Mouse (Mus musculus): ENCODE data around the gene Ntsr2.
"Not testable (repeated sequence)": the region's sequence is repeated elsewhere in the genome, so short reads cannot be mapped to it uniquely, and the experiment has no call there.

The Ntsr2 gene

GRCm38 (mm10) chr12:16648273-16648672, 4.9 kb upstream of the Ntsr2 start:
- DNase-seq (ENCODE audit: low spot score), result no peak

DNA sequence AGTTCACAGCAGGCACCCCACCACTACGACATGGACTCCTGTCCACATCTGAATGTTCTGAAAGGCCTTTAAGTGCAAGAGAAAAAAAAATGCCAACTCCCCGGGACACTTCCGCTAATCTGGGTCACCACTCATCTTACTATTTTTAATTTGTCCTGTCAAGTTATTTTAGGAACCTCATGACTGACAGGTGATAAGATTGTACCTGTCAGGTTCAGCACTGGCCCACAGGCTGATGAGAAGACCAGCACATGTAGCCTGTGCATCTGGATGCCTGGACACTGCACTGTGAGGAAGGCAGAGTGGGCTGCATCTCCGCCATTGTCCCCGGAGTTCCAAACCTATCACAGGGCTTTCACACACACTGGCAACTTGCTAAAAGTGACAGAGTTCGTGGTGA, 3.4 kb upstream of the Ntsr2 start:
- DNase-seq (ENCODE audit: low spot score), result no peak

- DNase-seq (ENCODE audit: low spot score), result no peak
Observed at GRCm38 (mm10) chr12:16655604-16656003, 2.4 kb downstream of the Ntsr2 start.

DNA sequence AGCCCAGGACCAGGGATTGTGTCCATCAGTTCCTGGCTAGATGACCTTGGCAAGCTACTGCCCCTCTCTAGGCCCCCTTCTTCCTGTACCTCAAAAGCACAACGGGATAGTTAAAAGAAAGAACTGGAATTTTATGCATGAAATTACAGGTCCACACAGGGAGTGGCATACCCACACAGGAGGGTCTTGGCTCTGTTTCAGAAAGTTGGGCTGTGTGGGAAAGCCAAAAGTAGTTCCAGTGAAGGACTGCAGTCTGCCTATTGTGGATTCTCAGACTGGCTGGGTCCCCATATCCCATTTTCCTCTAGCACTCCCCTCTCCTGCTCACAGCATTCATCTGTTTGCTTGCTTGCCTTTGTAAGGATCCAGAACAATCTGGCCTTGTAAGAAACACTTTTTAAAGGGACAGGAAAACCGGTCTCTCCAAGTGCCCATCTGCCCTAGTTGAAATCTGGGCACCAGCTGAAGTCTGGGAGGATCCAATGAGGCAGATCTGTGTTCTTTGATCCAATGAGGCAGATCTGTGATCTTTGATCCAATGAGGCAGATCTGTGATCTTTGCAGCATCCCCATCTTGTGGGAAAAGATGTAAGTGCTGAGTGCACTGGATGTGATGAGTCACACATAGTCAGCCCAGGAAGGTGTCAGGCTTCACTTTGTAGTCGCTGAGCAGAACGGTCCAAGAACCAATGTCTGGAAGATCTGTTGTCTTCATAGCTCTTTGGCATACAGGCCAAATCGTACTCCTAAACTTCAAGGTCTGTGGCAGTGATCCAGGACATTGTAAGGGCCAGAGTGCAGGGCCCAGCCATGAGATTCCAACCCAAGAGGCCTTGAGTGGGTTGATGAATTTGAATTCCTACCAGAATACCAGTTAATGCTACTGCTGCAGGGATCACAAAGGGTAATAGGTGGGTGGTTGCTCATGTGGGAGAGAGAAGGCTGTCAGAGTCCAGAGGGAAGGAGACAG, 4.0 kb downstream of the Ntsr2 start:
- DNase-seq (ENCODE audit: low spot score), result no peak

- no peak for DNase-seq (ENCODE audit: low spot score)
Observed at GRCm38 (mm10) chr12:16661459-16661858, 8.3 kb downstream of the Ntsr2 start.

DNA sequence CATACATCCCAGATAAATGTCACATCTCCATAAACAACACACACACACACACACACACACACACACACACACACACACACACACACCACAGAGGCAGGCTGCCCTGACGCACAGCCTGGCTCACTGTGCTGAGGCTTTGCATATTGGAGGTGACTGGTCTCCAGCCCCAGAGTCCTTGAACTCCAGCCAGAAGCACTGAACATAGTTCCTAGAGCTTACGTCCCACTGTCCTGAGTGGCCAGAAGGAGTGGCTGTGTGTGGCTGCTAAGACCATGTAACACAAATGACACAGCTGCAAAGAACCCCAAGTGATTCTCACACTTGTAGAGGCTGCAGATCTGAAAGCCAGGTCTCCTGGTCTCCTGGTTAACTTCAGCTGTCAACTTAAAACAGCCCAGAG, 8.8 kb downstream of the Ntsr2 start:
- DNase-seq (ENCODE audit: low spot score), result no peak

- DNase-seq (ENCODE audit: low spot score), result no peak
Observed at GRCm38 (mm10) chr12:16662955-16663585, 9.9 kb downstream of the Ntsr2 start.

DNA sequence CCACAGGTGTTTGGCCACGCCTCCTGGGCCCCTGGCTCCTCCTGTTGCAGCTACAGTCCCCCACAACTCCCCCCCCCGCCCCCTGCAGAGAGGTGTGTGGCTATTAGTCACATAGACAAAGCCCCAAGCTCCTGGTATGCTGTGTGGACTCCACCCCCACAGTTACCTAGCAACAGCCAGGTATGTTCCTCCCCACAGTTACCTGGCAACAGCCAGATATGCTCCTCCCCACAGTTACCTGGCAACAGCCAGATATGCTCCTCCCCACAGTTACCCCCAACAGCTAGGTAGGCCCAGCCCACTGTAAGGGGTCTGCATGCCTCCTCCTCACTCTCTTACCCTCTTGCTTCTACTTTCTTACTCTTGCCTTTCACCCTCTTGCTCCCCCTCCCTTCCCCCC, 11.8 kb downstream of the Ntsr2 start:
- DNase-seq (ENCODE audit: low spot score), result no peak

GRCm38 (mm10) chr12:16669176-16669575, 16.0 kb downstream of the Ntsr2 start:
- DNase-seq (ENCODE audit: low spot score), result no peak

DNA sequence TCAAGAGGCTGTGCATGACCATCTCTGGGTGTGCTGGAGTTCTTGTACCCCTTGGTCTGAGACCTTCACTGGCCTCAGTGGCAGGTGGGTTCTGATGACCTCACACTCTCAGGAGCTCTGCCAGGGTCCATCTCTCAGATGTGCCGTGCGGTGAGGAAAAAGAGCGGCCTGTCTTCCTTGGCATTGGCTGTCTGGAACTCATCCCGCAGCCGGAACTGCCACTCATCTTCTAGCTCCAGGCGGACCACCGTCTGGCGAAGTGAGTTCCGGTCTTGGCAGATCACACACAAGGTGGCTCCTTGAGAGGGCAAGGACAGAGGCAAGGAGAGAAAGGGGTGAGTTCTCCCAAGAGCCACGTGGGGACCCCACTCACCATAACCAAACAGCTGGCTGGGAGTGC, 19.1 kb downstream of the Ntsr2 start:
- DNase-seq (ENCODE audit: low spot score), result no peak

DNA sequence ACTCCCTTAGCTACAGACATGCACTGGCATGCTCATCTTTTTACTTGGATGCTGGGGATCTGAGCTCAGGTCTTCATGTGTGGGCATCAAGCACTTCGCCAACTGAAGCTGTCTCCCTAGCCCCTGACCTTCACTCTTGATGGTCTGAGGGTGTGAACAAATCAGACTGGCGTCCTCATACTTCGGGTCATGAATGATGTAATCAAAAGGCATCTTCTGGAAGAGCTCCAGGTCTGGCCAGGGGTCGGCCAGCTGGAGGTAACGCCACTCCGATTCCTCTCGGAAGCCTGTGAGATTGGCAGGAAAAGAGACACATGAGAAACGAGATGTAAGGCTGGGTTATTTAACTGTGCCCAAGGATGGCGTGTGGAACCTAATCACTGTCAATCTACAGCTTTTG, 37.4 kb downstream of the Ntsr2 start:
- no peak for DNase-seq (ENCODE audit: low spot score)

DNA sequence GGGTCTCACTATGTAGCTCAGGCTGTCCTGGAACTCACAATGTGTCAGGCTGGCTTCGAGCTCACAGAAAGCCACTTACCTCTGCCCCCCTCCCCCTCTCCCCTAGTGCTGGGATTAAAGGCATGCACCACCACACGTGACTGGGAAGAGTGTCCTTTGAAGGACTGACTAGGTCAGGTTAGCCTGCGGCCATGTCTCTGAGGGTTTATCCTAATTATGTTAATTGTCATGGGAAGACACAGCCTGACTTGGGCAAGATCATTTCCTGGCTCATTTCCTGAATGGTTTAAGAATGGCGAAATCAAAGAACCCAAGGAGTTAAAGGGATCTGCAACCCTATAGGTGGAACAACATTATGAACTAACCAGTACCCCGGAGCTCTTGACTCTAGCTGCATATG, 41.6 kb downstream of the Ntsr2 start:
- no peak for DNase-seq (ENCODE audit: low spot score)

GRCm38 (mm10) chr12:16695252-16695651, 42.1 kb downstream of the Ntsr2 start:
- not testable (repeated sequence) for DNase-seq (ENCODE audit: low spot score)

- no peak for DNase-seq (ENCODE audit: low spot score)
Observed at GRCm38 (mm10) chr12:16696146-16696545, 43.0 kb downstream of the Ntsr2 start.

DNA sequence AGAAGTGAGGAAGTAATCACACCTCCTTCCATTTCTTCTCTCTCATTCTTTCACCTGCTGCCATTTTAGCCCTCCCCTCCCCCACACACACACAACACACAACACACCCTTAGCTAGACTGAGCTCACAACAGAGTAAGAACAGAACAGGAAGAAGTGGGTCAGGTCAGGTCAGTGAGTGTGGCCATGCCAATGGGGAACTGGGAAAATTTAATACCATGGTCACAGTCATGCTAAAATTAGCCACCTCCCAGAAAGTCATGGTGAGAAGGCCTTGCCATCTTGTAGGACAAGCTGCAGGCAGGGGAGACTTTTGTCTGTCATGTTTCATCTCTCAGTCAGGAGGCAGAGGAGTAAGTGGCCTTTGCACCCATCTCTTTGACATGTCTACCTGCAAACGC, 45.5 kb downstream of the Ntsr2 start:
- DNase-seq (ENCODE audit: low spot score), result no peak
